ENCODE assay signal across 11 mouse cellular contexts in the genomic region with DNA sequence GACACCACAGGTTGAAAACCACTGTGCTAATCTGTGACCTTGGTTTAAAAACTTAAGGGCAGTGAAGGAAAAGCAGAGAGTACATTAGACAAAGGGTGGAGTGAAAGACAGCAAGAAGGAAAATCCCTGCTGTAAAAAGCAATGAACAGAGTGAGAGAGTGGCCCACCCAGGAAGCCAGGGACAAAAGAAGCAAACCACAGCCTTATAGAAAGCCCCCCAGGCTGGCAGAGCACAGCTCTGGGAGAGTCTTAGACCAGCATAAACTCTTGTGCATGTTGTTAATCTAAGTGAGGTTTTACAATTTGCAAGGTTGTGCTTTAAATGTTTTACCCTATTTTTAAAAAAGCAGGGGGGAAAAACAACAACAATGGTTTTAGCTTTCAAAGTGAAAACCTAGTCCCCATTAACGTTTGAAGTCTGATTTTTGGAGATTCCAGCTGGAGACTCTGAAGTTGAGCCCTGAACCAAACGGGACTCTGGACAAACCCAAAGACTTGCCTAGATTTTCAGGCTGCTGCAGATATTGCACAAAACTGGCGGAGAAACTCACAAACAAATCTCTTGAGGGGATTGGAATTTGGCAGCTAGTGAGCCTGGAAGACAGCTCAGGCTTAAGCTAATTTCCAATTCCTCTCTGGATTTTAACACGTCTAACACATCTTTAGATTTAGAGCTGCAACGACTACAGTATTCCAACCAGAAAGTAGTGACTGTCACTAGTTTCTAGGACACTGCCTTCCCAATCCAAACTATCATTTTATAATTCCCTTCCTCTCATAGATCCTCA.
DNase-seq lines count a peak whose midpoint lies in the region; ATAC-seq and TF ChIP-seq lines count a peak whose summit lies in the region.
"Had no signal": no experiment of that assay in that cellular context is flagged by ENCODE, and none has a peak within 500 bp of the region (broad histone marks: within the 10 kb centered on the region; RNA-seq: fewer than 3 reads in every experiment).

No protein-coding gene starts in this region.

- H3K4me1 ChIP-seq in heart, embryonic 10.5 days: no peaks in the 10 kb centered on the region
- peaks cover 8% of the 10 kb centered on the region for H3K4me1 ChIP-seq in midbrain, embryonic 12.5 days
- peaks cover 4% of the 10 kb centered on the region; the same call in 1 of the 2 replicates for H3K4me1 ChIP-seq in midbrain, embryonic 15.5 days
- no peaks in the 10 kb centered on the region for H3K4me1 ChIP-seq in forebrain, embryonic 14.5 days (ENCODE audit: control insufficient read depth, insufficient read depth, low read length)
- no peaks in the 10 kb centered on the region for H3K4me1 ChIP-seq in intestine, postnatal 0 days (replicated peaks; ENCODE audit: control insufficient read depth, insufficient read depth, low read length)

- ATAC-seq in midbrain, embryonic 12.5 days (ENCODE audit: low FRiP score, low read depth): 0 out of 2 replicates have a peak, but pooled peaks have one; percentile 56
- ATAC-seq in midbrain, embryonic 15.5 days (replicated peaks): no peak
- ATAC-seq in forebrain, embryonic 14.5 days: peak; percentile 34; the same call in 1 of the 2 replicates
- ATAC-seq in inflammation-experienced regulatory T-cells, adult 6 months: no peak
- no peak for ATAC-seq in intestine, postnatal 0 days

- no peaks in the 10 kb centered on the region for H3K9me3 ChIP-seq in heart, embryonic 10.5 days
- H3K9me3 ChIP-seq in midbrain, embryonic 12.5 days: no peaks in the 10 kb centered on the region
- H3K9me3 ChIP-seq in midbrain, embryonic 15.5 days: no peaks in the 10 kb centered on the region
- no peaks in the 10 kb centered on the region for H3K9me3 ChIP-seq in forebrain, embryonic 14.5 days (replicated peaks; ENCODE audit: control insufficient read depth, low read length)
- H3K9me3 ChIP-seq in intestine, postnatal 0 days (ENCODE audit: control insufficient read depth): no peaks in the 10 kb centered on the region
- H3K9me3 ChIP-seq: limb, embryonic 13.5 days had no signal

- no peak overlapping the region for H3K27ac ChIP-seq in heart, embryonic 10.5 days
- no peak overlapping the region for H3K27ac ChIP-seq in midbrain, embryonic 12.5 days (replicated peaks)
- H3K27ac ChIP-seq in midbrain, embryonic 15.5 days: no peak overlapping the region
- no peak overlapping the region; the same call in 1 of the 2 replicates for H3K27ac ChIP-seq in forebrain, embryonic 14.5 days (ENCODE audit: low read depth, low read length)
- H3K27ac ChIP-seq in intestine, postnatal 0 days (ENCODE audit: low read depth, low read length): no peak overlapping the region
- H3K27ac ChIP-seq: limb, embryonic 13.5 days; macrophage had no signal

- no peak for TF ChIP-seq CTCF in intestine, postnatal 0 days (IDR thresholded peaks at IDR 0.05; ENCODE audit: low read depth)

- no peak overlapping the region for H3K4me2 ChIP-seq in midbrain, embryonic 12.5 days (replicated peaks)
- no peak overlapping the region for H3K4me2 ChIP-seq in midbrain, embryonic 15.5 days
- no peak overlapping the region for H3K4me2 ChIP-seq in forebrain, embryonic 14.5 days (ENCODE audit: low read length)
- no peak overlapping the region for H3K4me2 ChIP-seq in intestine, postnatal 0 days (replicated peaks; ENCODE audit: low read depth)
- H3K4me2 ChIP-seq: limb, embryonic 13.5 days had no signal

- no peak overlapping the region for H3K9ac ChIP-seq in midbrain, embryonic 12.5 days (replicated peaks)
- H3K9ac ChIP-seq in midbrain, embryonic 15.5 days: no peak overlapping the region
- H3K9ac ChIP-seq in forebrain, embryonic 14.5 days (ENCODE audit: low read length): no peak overlapping the region
- H3K9ac ChIP-seq in intestine, postnatal 0 days (ENCODE audit: low read depth, low read length): no peak overlapping the region
- H3K9ac ChIP-seq: limb, embryonic 13.5 days had no signal

- no peaks in the 10 kb centered on the region for H3K27me3 ChIP-seq in heart, embryonic 10.5 days (ENCODE audit: insufficient read depth, poor library complexity, severe bottlenecking)
- no peaks in the 10 kb centered on the region for H3K27me3 ChIP-seq in midbrain, embryonic 12.5 days
- no peaks in the 10 kb centered on the region for H3K27me3 ChIP-seq in midbrain, embryonic 15.5 days (replicated peaks)
- no peaks in the 10 kb centered on the region for H3K27me3 ChIP-seq in forebrain, embryonic 14.5 days (replicated peaks; ENCODE audit: control insufficient read depth, insufficient read depth, low read length)
- no peaks in the 10 kb centered on the region for H3K27me3 ChIP-seq in intestine, postnatal 0 days (replicated peaks; ENCODE audit: control insufficient read depth, insufficient read depth, low read length)
- H3K27me3 ChIP-seq: CH12.LX had no signal

- no peak overlapping the region for H3K4me3 ChIP-seq in heart, embryonic 10.5 days
- no peak overlapping the region for H3K4me3 ChIP-seq in midbrain, embryonic 12.5 days
- no peak overlapping the region for H3K4me3 ChIP-seq in midbrain, embryonic 15.5 days
- H3K4me3 ChIP-seq in forebrain, embryonic 14.5 days (ENCODE audit: low read depth, low read length): no peak overlapping the region
- no peak overlapping the region for H3K4me3 ChIP-seq in intestine, postnatal 0 days (ENCODE audit: low read depth, low read length)
- H3K4me3 ChIP-seq: limb, embryonic 13.5 days had no signal

- intact Hi-C loops in heart, postnatal 14 days (cut with DNase I): no loop called here

- no peaks in the 10 kb centered on the region for H3K36me3 ChIP-seq in heart, embryonic 10.5 days
- no peaks in the 10 kb centered on the region for H3K36me3 ChIP-seq in midbrain, embryonic 12.5 days
- no peaks in the 10 kb centered on the region for H3K36me3 ChIP-seq in midbrain, embryonic 15.5 days (replicated peaks)
- H3K36me3 ChIP-seq in forebrain, embryonic 14.5 days (ENCODE audit: control insufficient read depth, insufficient read depth, low read length): no peaks in the 10 kb centered on the region
- no peaks in the 10 kb centered on the region for H3K36me3 ChIP-seq in intestine, postnatal 0 days (ENCODE audit: control insufficient read depth, insufficient read depth)
- H3K36me3 ChIP-seq: limb, embryonic 13.5 days had no signal

- DNase-seq in heart, adult 18-20 months: peak; percentile 61 to 72
- no peak for DNase-seq in heart, embryonic 10.5 days (ENCODE audit: low spot score)
- peak; percentile 48 for DNase-seq in forebrain, embryonic 14.5 days (ENCODE audit: low spot score)
- DNase-seq in heart, postnatal 14 days: peak; percentile 25 to 43

- 45% methylated on average over 5 of the region's 5 CpGs for WGBS in heart, embryonic 10.5 days
- 23% methylated on average over 5 of the region's 5 CpGs for WGBS in midbrain, embryonic 12.5 days
- 20% methylated on average over 5 of the region's 5 CpGs for WGBS in midbrain, embryonic 15.5 days
- WGBS in forebrain, embryonic 14.5 days: 24% methylated on average over 5 of the region's 5 CpGs
- 48% methylated on average over 5 of the region's 5 CpGs for WGBS in intestine, postnatal 0 days

Comparison
In these comparisons a context has a peak if more than half of its experiments do, and no peak if none do; other contexts are left out.
1. ATAC-seq: peak in midbrain, embryonic 12.5 days (single experiment) and forebrain, embryonic 14.5 days (single experiment); none in midbrain, embryonic 15.5 days (single experiment), inflammation-experienced regulatory T-cells, adult 6 months (single experiment) and intestine, postnatal 0 days (single experiment).